Mouse (Mus musculus): ENCODE measurements around the gene Defb13. TPM values are rescaled to one million over a fixed set of nuclear protein-coding genes. Genes with fewer than 3 reads are reported as not detected.
"Not testable (repeated sequence)": the region's sequence is repeated elsewhere in the genome, so short reads cannot be mapped to it uniquely, and the experiment has no call there.

The Defb13 gene
- not detected for total RNA-seq (2021)
- polyA plus RNA-seq (2012; rRNA removed) = not detected in 2 replicates
- long read RNA-seq = 0 reads

DNA sequence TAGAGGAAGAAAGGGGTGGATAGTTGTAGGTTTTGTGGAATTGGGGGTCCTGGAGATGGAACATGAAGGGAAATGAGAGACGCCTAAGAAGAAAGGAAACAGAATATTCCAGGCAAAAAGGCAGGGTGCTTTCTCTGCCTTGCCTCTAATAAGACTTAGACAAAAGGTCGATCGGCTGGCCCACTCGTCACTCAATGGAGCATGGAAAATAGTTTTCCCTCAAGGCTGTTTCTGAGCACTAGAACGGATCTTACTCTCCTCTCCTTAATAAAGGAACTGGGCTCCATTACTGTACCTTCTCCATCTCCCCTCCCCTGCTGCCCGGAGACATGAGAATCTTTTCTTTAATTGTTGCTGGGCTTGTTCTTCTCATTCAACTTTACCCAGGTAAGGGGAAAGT is at the start of gene Defb13:
Gene Defb13, plus strand, starts transcription at position 301 of the 400 bp plus-strand sequence.
- 78% methylated on average over 6 of the region's 6 CpGs for WGBS

GRCm38 (mm10) chr8:21906290-21906689 is 40.3 kb upstream of the Defb13 start, which contains the start of gene Defb11:
Defb11 (minus strand) TSS chr8:21906412.
- intact Hi-C loops (cut with DNase I); H3K27me3 ChIP-seq (ENCODE audit: control insufficient read depth, insufficient read depth, low read length); H3K27ac ChIP-seq; H3K79me2 ChIP-seq (replicated peaks; ENCODE audit: control insufficient read depth, insufficient read depth, low read length); H3K36me3 ChIP-seq (ENCODE audit: control insufficient read depth, insufficient read depth, low read length); DNase-seq; H3K4me3 ChIP-seq; H3K9ac ChIP-seq (ENCODE audit: low read depth, low read length); H3K4me1 ChIP-seq (ENCODE audit: control insufficient read depth, insufficient read depth, low read length): not testable (repeated sequence)

More for the DNA sequence above, at the start of gene Defb13:
- Histone ChIP-seq H3K9ac (ENCODE audit: low read depth, low read length) (no peak within 1 kb of the TSS), H3K4me3 (no peak within 1 kb of the TSS), H3K27me3 (ENCODE audit: control insufficient read depth, insufficient read depth, low read length) (no peaks in the 10 kb centered on the region), H3K79me2 (replicated peaks; ENCODE audit: control insufficient read depth, insufficient read depth, low read length) (no peaks in the 10 kb centered on the region), H3K4me1 (ENCODE audit: control insufficient read depth, insufficient read depth, low read length) (no peaks in the 10 kb centered on the region), H3K36me3 (ENCODE audit: control insufficient read depth, insufficient read depth, low read length) (no peaks in the 10 kb centered on the region), H3K27ac (no peak within 1 kb of the TSS)
- TF ChIP-seq POLR2A (IDR thresholded peaks at IDR 0.05; ENCODE audit: insufficient read depth, low read depth, low read length) (no peak), EP300 (IDR thresholded peaks at IDR 0.05; ENCODE audit: insufficient read depth, low read depth, low read length) (no peak), CTCF (IDR thresholded peaks at IDR 0.05) (no peak)
- intact Hi-C loops (cut with DNase I) = no loop called here
- no peak for DNase-seq

- Histone ChIP-seq H3K79me2 (replicated peaks; ENCODE audit: control insufficient read depth, insufficient read depth, low read length) (no peaks in the 10 kb centered on the region), H3K27ac (no peak overlapping the region), H3K4me1 (ENCODE audit: control insufficient read depth, insufficient read depth, low read length) (no peaks in the 10 kb centered on the region), H3K36me3 (ENCODE audit: control insufficient read depth, insufficient read depth, low read length) (no peaks in the 10 kb centered on the region), H3K4me3 (no peak overlapping the region), H3K9ac (ENCODE audit: low read depth, low read length) (no peak overlapping the region), H3K27me3 (ENCODE audit: control insufficient read depth, insufficient read depth, low read length) (no peaks in the 10 kb centered on the region)
- intact Hi-C loops (cut with DNase I) = no loop called here
- no peak for DNase-seq
- WGBS = 4% methylated on average over 1 of the region's 1 CpGs
- TF ChIP-seq CTCF (IDR thresholded peaks at IDR 0.05) = no peak
- no peak for TF ChIP-seq EP300 (IDR thresholded peaks at IDR 0.05; ENCODE audit: insufficient read depth, low read depth, low read length)
- TF ChIP-seq POLR2A (IDR thresholded peaks at IDR 0.05; ENCODE audit: insufficient read depth, low read depth, low read length) = no peak
Observed at GRCm38 (mm10) chr8:21911931-21912330, 34.6 kb upstream of the Defb13 start.

- Histone ChIP-seq H3K79me2 (replicated peaks; ENCODE audit: control insufficient read depth, insufficient read depth, low read length) (no peaks in the 10 kb centered on the region), H3K27me3 (ENCODE audit: control insufficient read depth, insufficient read depth, low read length) (no peaks in the 10 kb centered on the region), H3K4me3 (no peak overlapping the region), H3K36me3 (ENCODE audit: control insufficient read depth, insufficient read depth, low read length) (no peaks in the 10 kb centered on the region), H3K4me1 (ENCODE audit: control insufficient read depth, insufficient read depth, low read length) (no peaks in the 10 kb centered on the region), H3K9ac (ENCODE audit: low read depth, low read length) (no peak overlapping the region), H3K27ac (no peak overlapping the region)
- DNase-seq = no peak
- no peak for TF ChIP-seq CTCF (IDR thresholded peaks at IDR 0.05)
- no peak for TF ChIP-seq EP300 (IDR thresholded peaks at IDR 0.05; ENCODE audit: insufficient read depth, low read depth, low read length)
- TF ChIP-seq POLR2A (IDR thresholded peaks at IDR 0.05; ENCODE audit: insufficient read depth, low read depth, low read length) = no peak
- WGBS = 33% methylated on average over 2 of the region's 2 CpGs
- intact Hi-C loops (cut with DNase I) = no loop called here
Observed at GRCm38 (mm10) chr8:21912554-21912953, 34.0 kb upstream of the Defb13 start.

DNA sequence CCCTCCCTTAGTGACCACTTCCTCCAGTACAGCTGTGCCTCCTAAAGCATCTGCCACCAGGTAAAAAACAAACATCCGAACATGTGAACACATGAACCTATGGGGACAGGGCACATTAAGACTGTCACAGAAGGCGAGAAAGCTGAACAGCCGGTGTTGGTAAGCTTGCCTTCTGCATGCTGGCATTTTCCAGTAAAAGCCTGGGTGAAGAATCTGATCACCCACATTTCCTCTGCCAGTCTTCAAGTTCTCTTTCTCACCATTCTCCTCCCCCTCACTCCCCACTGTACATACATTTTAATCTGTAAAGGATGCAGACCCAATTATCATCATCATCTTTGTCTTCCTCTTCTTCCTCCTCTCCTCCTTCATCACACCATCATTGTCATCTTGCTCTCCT is 30.9 kb upstream of the Defb13 start:
- 73% methylated on average over 3 of the region's 3 CpGs for WGBS
- no peaks in the 10 kb centered on the region for H3K36me3 ChIP-seq (ENCODE audit: control insufficient read depth, insufficient read depth, low read length)
- no peak overlapping the region for H3K4me3 ChIP-seq
- H3K27ac ChIP-seq = no peak overlapping the region
- TF ChIP-seq EP300 (IDR thresholded peaks at IDR 0.05; ENCODE audit: insufficient read depth, low read depth, low read length) = no peak
- TF ChIP-seq POLR2A (IDR thresholded peaks at IDR 0.05; ENCODE audit: insufficient read depth, low read depth, low read length) = no peak
- no peak for TF ChIP-seq CTCF (IDR thresholded peaks at IDR 0.05)
- H3K79me2 ChIP-seq (replicated peaks; ENCODE audit: control insufficient read depth, insufficient read depth, low read length) = no peaks in the 10 kb centered on the region
- intact Hi-C loops (cut with DNase I) = no loop called here
- no peak for DNase-seq
- no peak overlapping the region for H3K9ac ChIP-seq (ENCODE audit: low read depth, low read length)
- no peaks in the 10 kb centered on the region for H3K4me1 ChIP-seq (ENCODE audit: control insufficient read depth, insufficient read depth, low read length)
- no peaks in the 10 kb centered on the region for H3K27me3 ChIP-seq (ENCODE audit: control insufficient read depth, insufficient read depth, low read length)

GRCm38 (mm10) chr8:21930754-21931153 is 15.8 kb upstream of the Defb13 start:
- H3K36me3 ChIP-seq (ENCODE audit: control insufficient read depth, insufficient read depth, low read length); H3K27ac ChIP-seq; H3K4me1 ChIP-seq (ENCODE audit: control insufficient read depth, insufficient read depth, low read length); DNase-seq; H3K4me3 ChIP-seq; H3K9ac ChIP-seq (ENCODE audit: low read depth, low read length); H3K27me3 ChIP-seq (ENCODE audit: control insufficient read depth, insufficient read depth, low read length); H3K79me2 ChIP-seq (replicated peaks; ENCODE audit: control insufficient read depth, insufficient read depth, low read length); intact Hi-C loops (cut with DNase I): not testable (repeated sequence)
- 65% methylated on average over 3 of the region's 3 CpGs for WGBS

GRCm38 (mm10) chr8:21932610-21933009 is 14.0 kb upstream of the Defb13 start, which contains the start of gene Defb15:
Defb15 (minus strand) TSS chr8:21932710.
- intact Hi-C loops (cut with DNase I) = no loop called here
- WGBS = 86% methylated on average over 6 of the region's 6 CpGs
- no peak for DNase-seq

DNA sequence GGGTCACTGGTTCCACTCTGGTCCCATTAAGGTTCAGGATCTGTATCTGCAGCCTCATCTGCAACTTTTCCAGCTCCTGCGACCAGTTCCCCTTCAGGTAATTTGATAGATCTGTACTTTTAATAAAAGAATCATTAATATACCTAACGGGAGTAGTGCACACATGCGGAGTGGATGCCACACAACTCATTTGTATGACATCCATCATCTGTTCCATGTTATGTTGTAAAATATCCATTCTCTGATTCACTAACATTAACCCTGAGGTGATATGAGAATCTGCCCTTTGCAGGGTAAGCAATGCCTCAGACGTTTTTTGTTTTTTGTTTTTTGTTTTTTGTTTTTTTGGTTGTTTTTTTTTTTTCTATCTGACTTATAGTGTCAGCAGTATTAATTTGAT is 8.5 kb upstream of the Defb13 start, which contains the start of gene Defb35:
Gene Defb35, plus strand, starts transcription at position 301 of the 400 bp plus-strand sequence.
- H3K79me2 ChIP-seq (replicated peaks; ENCODE audit: control insufficient read depth, insufficient read depth, low read length); H3K4me1 ChIP-seq (ENCODE audit: control insufficient read depth, insufficient read depth, low read length); intact Hi-C loops (cut with DNase I); H3K4me3 ChIP-seq; DNase-seq; H3K27me3 ChIP-seq (ENCODE audit: control insufficient read depth, insufficient read depth, low read length); H3K36me3 ChIP-seq (ENCODE audit: control insufficient read depth, insufficient read depth, low read length); H3K27ac ChIP-seq; H3K9ac ChIP-seq (ENCODE audit: low read depth, low read length): not testable (repeated sequence)
- WGBS = 72% methylated on average over 4 of the region's 4 CpGs

More at GRCm38 (mm10) chr8:21932610-21933009, 14.0 kb upstream of the Defb13 start, which contains the start of gene Defb15:
- no peak for TF ChIP-seq POLR2A (IDR thresholded peaks at IDR 0.05; ENCODE audit: insufficient read depth, low read depth, low read length)
- TF ChIP-seq CTCF (IDR thresholded peaks at IDR 0.05) = no peak
- TF ChIP-seq EP300 (IDR thresholded peaks at IDR 0.05; ENCODE audit: insufficient read depth, low read depth, low read length) = no peak
- no peak within 1 kb of the TSS for H3K9ac ChIP-seq (ENCODE audit: low read depth, low read length)
- no peaks in the 10 kb centered on the region for H3K79me2 ChIP-seq (replicated peaks; ENCODE audit: control insufficient read depth, insufficient read depth, low read length)
- H3K4me3 ChIP-seq = no peak within 1 kb of the TSS
- H3K27me3 ChIP-seq (ENCODE audit: control insufficient read depth, insufficient read depth, low read length) = no peaks in the 10 kb centered on the region
- no peak within 1 kb of the TSS for H3K27ac ChIP-seq
- H3K36me3 ChIP-seq (ENCODE audit: control insufficient read depth, insufficient read depth, low read length) = no peaks in the 10 kb centered on the region
- H3K4me1 ChIP-seq (ENCODE audit: control insufficient read depth, insufficient read depth, low read length) = no peaks in the 10 kb centered on the region

Measured in heart, adult 2 months (tissue).